Mouse (Mus musculus) cerebellum, adult 2 months (tissue): ENCODE data around the gene Olfr976. TPM values are rescaled to one million over a fixed set of nuclear protein-coding genes. Genes with fewer than 3 reads are reported as not detected.
"Not testable (repeated sequence)": the region's sequence is repeated elsewhere in the genome, so short reads cannot be mapped to it uniquely, and the experiment has no call there.

Source experiments
- DNase-seq, 2 experiments: peaks; one replicate each; pipeline ENCODE4 v3.0.0; 2021
- H3K27ac ChIP-seq: fragments of 200-500 bp; 2 replicates; pipeline ENCODE4 v1.5.1; 2012; ENCODE audit warnings: low read length, control low read depth, inconsistent platforms; ENCODE audit not compliant: insufficient read depth
- H3K27me3 ChIP-seq: fragments of 200-500 bp; 2 replicates; pipeline ENCODE4 v1.6.1; 2012; ENCODE audit warnings: inconsistent platforms, mild to moderate bottlenecking, low read length, moderate library complexity; ENCODE audit not compliant: control insufficient read depth, insufficient read depth
- H3K4me1 ChIP-seq: fragments of 200-500 bp; 2 replicates; pipeline ENCODE4 v1.6.1; 2011; ENCODE audit warnings: low read length; ENCODE audit not compliant: control insufficient read depth, insufficient read depth
- H3K4me3 ChIP-seq: fragments of 200-500 bp; replicated peaks from 2 replicates; pipeline ENCODE3; 2011; ENCODE audit warnings: mild to moderate bottlenecking, low read depth, low read length, control low read depth; ENCODE audit not compliant: insufficient read depth
- CTCF ChIP-seq: fragments of 200-500 bp; IDR thresholded peaks from 2 replicates; pipeline ENCODE4 v1.5.1; 2011; ENCODE audit warnings: low read depth, mild to moderate bottlenecking, control low read depth, low read length, moderate library complexity, borderline replicate concordance; ENCODE audit not compliant: insufficient read depth
- POLR2A ChIP-seq: fragments of 200-500 bp; IDR thresholded peaks from 2 replicates; pipeline ENCODE4 v1.6.1; 2011; ENCODE audit warnings: low read length, control low read depth, borderline replicate concordance; ENCODE audit not compliant: insufficient read depth
- WGBS: fragments of 180-500 bp; shearing (Covaris S2); methylation state at CpG from one replicate; pipeline ENCODE4 v1.1.7; 2018; 5-methylcytosine and 5-hydroxymethylcytosine counted together
- polyA plus RNA-seq: library from polyadenylated mRNA; depleted of rRNA; stranded (reverse); fragments of >200 nt; gene quantifications from 2 replicates; pipeline ENCODE4 v1.2.3, GENCODE M21; 2012; rRNA removed

Gene Olfr976
- not detected in 2 replicates for polyA plus RNA-seq

GRCm38 (mm10) chr9:39961033-39961432 is at the start of gene Olfr976:
Gene Olfr976, minus strand, starts transcription at chr9:39961133.
- H3K27me3 ChIP-seq: not testable (repeated sequence)
- 78% methylated on average over 7 of the region's 9 CpGs for WGBS

GRCm38 (mm10) chr9:40009482-40009881 is 48.5 kb upstream of the Olfr976 start, which contains the start of gene Olfr980:
Gene Olfr980, minus strand, starts transcription at chr9:40009582.
- DNase-seq: no peak
- TF ChIP-seq CTCF: no peak
- no peak for TF ChIP-seq POLR2A
- no peaks in the 10 kb centered on the region for H3K27me3 ChIP-seq
- H3K4me3 ChIP-seq: no peak within 1 kb of the TSS
- H3K4me1 ChIP-seq: no peaks in the 10 kb centered on the region
- WGBS: 82% methylated on average over 1 of the region's 1 CpGs
- no peak within 1 kb of the TSS for H3K27ac ChIP-seq

More at GRCm38 (mm10) chr9:39961033-39961432, at the start of gene Olfr976:
- not testable (repeated sequence) for H3K4me3 ChIP-seq, H3K27ac ChIP-seq, DNase-seq, H3K4me1 ChIP-seq

- Histone ChIP-seq H3K4me1 (no peaks in the 10 kb centered on the region), H3K27me3 (no peaks in the 10 kb centered on the region), H3K27ac (no peak within 1 kb of the TSS), H3K4me3 (no peak within 1 kb of the TSS)
- no peak for TF ChIP-seq CTCF
- TF ChIP-seq POLR2A: no peak
- WGBS: 100% methylated on average over 1 of the region's 1 CpGs
- no peak for DNase-seq
These were observed 42.4 kb upstream of the Olfr976 start, which contains the start of gene Olfr979 for GRCm38 (mm10) chr9:40003365-40003764. Gene Olfr979, minus strand, starts transcription at chr9:40003465.

- no peaks in the 10 kb centered on the region for H3K4me1 ChIP-seq
- WGBS: 80% methylated on average over 2 of the region's 2 CpGs
- no peaks in the 10 kb centered on the region for H3K27me3 ChIP-seq
- H3K4me3 ChIP-seq: no peak within 1 kb of the TSS
- TF ChIP-seq POLR2A (no peak), CTCF (no peak)
- no peak for DNase-seq
- no peak within 1 kb of the TSS for H3K27ac ChIP-seq
These were observed 30.9 kb upstream of the Olfr976 start, which contains the start of gene Olfr978 for GRCm38 (mm10) chr9:39991813-39992212. Gene Olfr978, plus strand, starts transcription at chr9:39992113.

- not testable (repeated sequence) for H3K4me3 ChIP-seq
- WGBS: 85% methylated on average over 1 of the region's 1 CpGs
These were observed 15.7 kb upstream of the Olfr976 start for GRCm38 (mm10) chr9:39976581-39977145.

GRCm38 (mm10) chr9:39951946-39952345 is 9.0 kb downstream of the Olfr976 start, which contains the start of gene Olfr975:
Gene Olfr975, minus strand, starts transcription at chr9:39952046.
- H3K4me1 ChIP-seq: no peaks in the 10 kb centered on the region
- 61% methylated on average over 1 of the region's 1 CpGs for WGBS

More at GRCm38 (mm10) chr9:39976581-39977145, 15.7 kb upstream of the Olfr976 start:
- not testable (repeated sequence) for H3K27me3 ChIP-seq, DNase-seq, H3K4me1 ChIP-seq, H3K27ac ChIP-seq

GRCm38 (mm10) chr9:39937201-39937600 is 23.7 kb downstream of the Olfr976 start, which contains the start of gene Olfr974:
Gene Olfr974, plus strand, starts transcription at chr9:39937501.
- Histone ChIP-seq H3K27ac (no peak within 1 kb of the TSS), H3K27me3 (no peaks in the 10 kb centered on the region), H3K4me3 (no peak within 1 kb of the TSS), H3K4me1 (no peaks in the 10 kb centered on the region)
- TF ChIP-seq POLR2A: no peak
- no peak for TF ChIP-seq CTCF
- WGBS: 88% methylated on average over 1 of the region's 1 CpGs
- DNase-seq: no peak

More at GRCm38 (mm10) chr9:39951946-39952345, 9.0 kb downstream of the Olfr976 start, which contains the start of gene Olfr975:
- H3K4me3 ChIP-seq: no peak within 1 kb of the TSS
- H3K27ac ChIP-seq: no peak within 1 kb of the TSS
- no peak for DNase-seq
- TF ChIP-seq POLR2A (no peak), CTCF (no peak)
- no peaks in the 10 kb centered on the region for H3K27me3 ChIP-seq

GRCm38 (mm10) chr9:39928837-39929236 is 32.1 kb downstream of the Olfr976 start:
- H3K27ac ChIP-seq, DNase-seq, H3K27me3 ChIP-seq, H3K4me1 ChIP-seq, H3K4me3 ChIP-seq: not testable (repeated sequence)
- 33% methylated on average over 1 of the region's 1 CpGs for WGBS

GRCm38 (mm10) chr9:39927975-39928836 is 32.7 kb downstream of the Olfr976 start:
- WGBS: no CpG with 5 or more reads among the region's 4 CpGs
- H3K4me1 ChIP-seq, H3K4me3 ChIP-seq, DNase-seq, H3K27ac ChIP-seq, H3K27me3 ChIP-seq: not testable (repeated sequence)
